In the genomic region with DNA sequence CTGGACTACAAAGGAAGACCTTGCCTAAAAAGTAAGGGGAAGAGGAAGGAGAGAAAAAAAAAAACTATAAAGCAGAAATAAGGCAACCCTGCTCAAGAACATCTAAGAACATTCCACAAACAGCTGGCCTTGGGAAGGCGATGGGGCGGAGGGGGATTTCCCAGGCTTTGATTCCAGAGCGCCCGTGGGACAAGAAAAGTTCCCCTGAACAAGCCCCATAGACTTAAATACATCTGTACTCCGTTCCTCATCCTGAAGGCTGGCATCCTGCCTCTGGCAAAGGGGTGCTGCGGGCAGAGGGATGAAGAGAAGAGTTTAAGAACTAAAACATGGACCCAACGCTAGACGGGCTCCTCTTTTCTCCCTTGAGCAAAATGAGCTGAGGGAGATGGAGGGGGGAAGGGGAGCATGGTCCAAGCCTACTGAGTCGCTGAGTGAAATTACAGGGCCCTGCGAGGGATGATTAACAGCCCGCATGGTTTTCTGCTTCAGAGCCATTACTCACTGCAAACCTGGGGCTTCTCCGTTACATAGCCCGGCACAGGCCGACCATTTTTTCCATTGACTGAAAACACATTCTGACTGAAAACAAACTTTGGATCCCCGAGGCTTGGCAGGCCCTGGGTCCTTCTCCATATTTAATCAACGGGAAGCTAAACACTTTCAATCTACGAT, we compare ENCODE assay signal across 12 mouse cellular contexts.
DNase-seq lines count a peak whose midpoint lies in the region; ATAC-seq and TF ChIP-seq lines count a peak whose summit lies in the region.
"Had no signal": no experiment of that assay in that cellular context is flagged by ENCODE, and none has a peak within 500 bp of the region (broad histone marks: within the 10 kb centered on the region; RNA-seq: fewer than 3 reads in every experiment).

No protein-coding gene starts in this region.

- in situ Hi-C loops in CH12.LX (cut with MboI; ENCODE audit: low pct_ligation_motif_present, low pct_unique_long_range_greater_than_20kb, low sequenced_read_pairs): loop anchor here (10.0 kb wide), 1 partner anchor 127 kb away; a partner anchor contains a TSS

- dilution Hi-C loops in CH12.LX (cut with MboI; ENCODE audit: extremely low pct_ligation_motif_present, extremely low pct_unique_long_range_greater_than_20kb, low sequenced_read_pairs): no loop called here

- TF ChIP-seq EP300 in CH12.LX (IDR thresholded peaks at IDR 0.05; ENCODE audit: low read length): peak; percentile 44; the same call in 1 of the 2 replicates

- no peaks in the 10 kb centered on the region for H3K27me3 ChIP-seq in CH12.LX (replicated peaks)
- H3K27me3 ChIP-seq in intestine, embryonic 14.5 days (replicated peaks; ENCODE audit: control insufficient read depth, insufficient read depth, low read length): no peaks in the 10 kb centered on the region
- H3K27me3 ChIP-seq in limb, embryonic 10.5 days (ENCODE audit: low read depth, poor library complexity, severe bottlenecking): peaks cover 28% of the 10 kb centered on the region
- H3K27me3 ChIP-seq: forebrain, embryonic 15.5 days; liver, embryonic 15.5 days had no signal

- H3K4me3 ChIP-seq in CH12.LX (replicated peaks in 1 of 3; ENCODE audit: low read depth in 2 of 3, low read length in 2 of 3, poor library complexity in 1 of 3): no peak overlapping the region
- no peak overlapping the region for H3K4me3 ChIP-seq in intestine, embryonic 14.5 days (ENCODE audit: low read depth, low read length)
- peak overlapping the region; percentile 26; the same call in 1 of the 2 replicates for H3K4me3 ChIP-seq in limb, embryonic 10.5 days
- H3K4me3 ChIP-seq: forebrain, embryonic 15.5 days; liver, embryonic 15.5 days had no signal

- WGBS in intestine, embryonic 14.5 days: 35% methylated on average over 17 of the region's 17 CpGs
- WGBS in limb, embryonic 10.5 days: 39% methylated on average over 17 of the region's 17 CpGs

- no peaks in the 10 kb centered on the region for H3K36me3 ChIP-seq in CH12.LX (replicated peaks in 1 of 2; ENCODE audit: control insufficient read depth in 1 of 2, insufficient read depth in 1 of 2, low read length in 1 of 2)
- H3K36me3 ChIP-seq in intestine, embryonic 14.5 days (ENCODE audit: control insufficient read depth, insufficient read depth, low read length): no peaks in the 10 kb centered on the region
- H3K36me3 ChIP-seq in limb, embryonic 10.5 days: no peaks in the 10 kb centered on the region
- H3K36me3 ChIP-seq: forebrain, embryonic 15.5 days; liver, embryonic 15.5 days had no signal

- no peak; the same call in 1 of the 2 replicates for TF ChIP-seq RAD21 in CH12.LX (IDR thresholded peaks at IDR 0.05; ENCODE audit: low read depth, low read length)

- H3K4me2 ChIP-seq in CH12.LX (ENCODE audit: insufficient read depth, low read depth, poor library complexity, severe bottlenecking): no peak overlapping the region; the same call in none of the 2 replicates
- H3K4me2 ChIP-seq in intestine, embryonic 14.5 days (ENCODE audit: low read length): peak overlapping the region; percentile 12; the same call in 1 of the 2 replicates
- H3K4me2 ChIP-seq: forebrain, embryonic 15.5 days; liver, embryonic 15.5 days had no signal

- no peaks in the 10 kb centered on the region for H3K79me2 ChIP-seq in CH12.LX (replicated peaks; ENCODE audit: control insufficient read depth, extremely low read depth, insufficient read depth, poor library complexity, severe bottlenecking)

- TF ChIP-seq POLR2A in CH12.LX (IDR thresholded peaks at IDR 0.05; ENCODE audit: low read depth, low read length): no peak

- no peak overlapping the region for H3K9ac ChIP-seq in CH12.LX (ENCODE audit: insufficient read depth, low read depth)
- no peak overlapping the region for H3K9ac ChIP-seq in intestine, embryonic 14.5 days (ENCODE audit: low read length)
- H3K9ac ChIP-seq: forebrain, embryonic 15.5 days; liver, embryonic 15.5 days had no signal

- H3K9me3 ChIP-seq in CH12.LX (replicated peaks; ENCODE audit: low read length): no peaks in the 10 kb centered on the region
- H3K9me3 ChIP-seq in intestine, embryonic 14.5 days (ENCODE audit: control insufficient read depth, low read length): no peaks in the 10 kb centered on the region
- no peaks in the 10 kb centered on the region for H3K9me3 ChIP-seq in limb, embryonic 10.5 days (replicated peaks)
- H3K9me3 ChIP-seq: forebrain, embryonic 15.5 days; liver, embryonic 15.5 days had no signal

- no peak overlapping the region for H3K27ac ChIP-seq in CH12.LX (ENCODE audit: insufficient read depth, low read depth)
- H3K27ac ChIP-seq in intestine, embryonic 14.5 days (ENCODE audit: low read depth): peak overlapping the region; percentile 30; the same call in 1 of the 2 replicates
- H3K27ac ChIP-seq in limb, embryonic 10.5 days: peak overlapping the region; percentile 75
- H3K27ac ChIP-seq: forebrain, embryonic 15.5 days; liver, embryonic 15.5 days had no signal

- no peak for TF ChIP-seq CTCF in CH12.LX (conservative IDR thresholded peaks at IDR 0.05 in 1 of 2, IDR thresholded peaks at IDR 0.05 in 1 of 2; ENCODE audit: low read depth in 2 of 2, low read length in 2 of 2)

- peak; percentile 42 to 48 for DNase-seq in adrenal gland, postnatal 36 days
- DNase-seq in adrenal gland, postnatal 25 days: no peak
- DNase-seq in CH12.LX (ENCODE audit: extremely low read depth): peak; percentile 51
- DNase-seq in intestine, embryonic 14.5 days (ENCODE audit: low spot score): peak; percentile 77
- DNase-seq in limb, embryonic 10.5 days (ENCODE audit: low spot score): peak; percentile 77
- no peak for DNase-seq in cerebellum, adult 11-12 months
- DNase-seq in urinary bladder, adult 2 months (ENCODE audit: low spot score): no peak
- DNase-seq: cerebellum, adult 2 months; spleen, adult 18-20 months had no signal

- ATAC-seq in intestine, embryonic 14.5 days (replicated peaks; ENCODE audit: low FRiP score, low TSS enrichment, low read depth): peak; percentile 50; the same call in 1 of the 2 replicates
- no peak for ATAC-seq in megakaryocyte, adult 5-6 weeks (ENCODE audit: poor library complexity, severe bottlenecking)
- ATAC-seq: forebrain, embryonic 15.5 days had no signal

- peaks cover 30 to 75% of the 10 kb centered on the region in 2 experiments for H3K4me1 ChIP-seq in CH12.LX (ENCODE audit: control insufficient read depth in 1 of 2, insufficient read depth in 2 of 2)
- H3K4me1 ChIP-seq in intestine, embryonic 14.5 days (replicated peaks; ENCODE audit: control insufficient read depth, insufficient read depth, low read length): peaks cover 31% of the 10 kb centered on the region
- peaks cover 98% of the 10 kb centered on the region for H3K4me1 ChIP-seq in limb, embryonic 10.5 days
- H3K4me1 ChIP-seq: forebrain, embryonic 15.5 days had no signal

TF ChIP-seq in CH12.LX, 34 proteins besides CTCF, POLR2A, EP300 and RAD21:
- TF ChIP-seq BHLHE40 (IDR thresholded peaks at IDR 0.05; ENCODE audit: low read depth, low read length): 0 out of 2 replicates have a peak, but pooled peaks have one; percentile 7
- TF ChIP-seq ELF1 (IDR thresholded peaks at IDR 0.05; ENCODE audit: low read depth, low read length): no peak
- no peak for TF ChIP-seq ZNF384 (IDR thresholded peaks at IDR 0.05; ENCODE audit: low read depth, low read length)
- TF ChIP-seq ETS1 (conservative IDR thresholded peaks at IDR 0.05; ENCODE audit: low read depth, low read length): peak; percentile 30; the same call in 1 of the 2 replicates
- no peak for TF ChIP-seq HCFC1 (IDR thresholded peaks at IDR 0.05; ENCODE audit: low read depth, low read length)
- peak; percentile 62; the same call in 1 of the 2 replicates for TF ChIP-seq MAX (IDR thresholded peaks at IDR 0.05; ENCODE audit: low read length)
- TF ChIP-seq SIN3A (IDR thresholded peaks at IDR 0.05; ENCODE audit: low read length): no peak
- TF ChIP-seq MAFK (IDR thresholded peaks at IDR 0.05; ENCODE audit: insufficient replicate concordance, low read length): peak; percentile 5; the same call in 1 of the 2 replicates
- 0 out of 2 replicates have a peak, but pooled peaks have one; percentile 24 for TF ChIP-seq NELFE (IDR thresholded peaks at IDR 0.05; ENCODE audit: low read depth, low read length)
- TF ChIP-seq TCF12 (IDR thresholded peaks at IDR 0.05; ENCODE audit: low read depth, low read length): 0 out of 2 replicates have a peak, but pooled peaks have one; percentile 19
- TF ChIP-seq RCOR1 (conservative IDR thresholded peaks at IDR 0.05; ENCODE audit: low read depth, low read length): 0 out of 2 replicates have a peak, but pooled peaks have one; percentile 22
- peak; percentile 34; the same call in 1 of the 2 replicates for TF ChIP-seq MYC (IDR thresholded peaks at IDR 0.05; ENCODE audit: low read depth, low read length)
- no peak for TF ChIP-seq UBTF (IDR thresholded peaks at IDR 0.05; ENCODE audit: low read depth, low read length)
- no peak; the same call in 1 of the 2 replicates for TF ChIP-seq CHD2 (IDR thresholded peaks at IDR 0.05; ENCODE audit: low read length)

Comparison
In these comparisons a context has a peak if more than half of its experiments do, and no peak if none do; other contexts are left out.
1. DNase-seq: peak in adrenal gland, postnatal 36 days (2 of 2), CH12.LX (single experiment), intestine, embryonic 14.5 days (single experiment) and limb, embryonic 10.5 days (single experiment); none in adrenal gland, postnatal 25 days (single experiment), cerebellum, adult 11-12 months (single experiment) and urinary bladder, adult 2 months (single experiment).